In genomic region chrX:100494068-100494978, GRCm38 (mm10) we compare ENCODE assay signal across 8 mouse cellular contexts. TPM values are rescaled to one million over a fixed set of nuclear protein-coding genes. Genes with fewer than 3 reads are reported as not detected.
DNase-seq lines count a peak whose midpoint lies in the region; ATAC-seq lines count a peak whose summit lies in the region.

Gene Igbp1, plus strand, starts transcription at chrX:100494291.

- DNase-seq in Muller cell, postnatal 12 days (ENCODE audit: inconsistent ontology term): peak; percentile 85
- peak; percentile 81 for DNase-seq in cerebellum, adult 9-11 months
- peak; percentile 80 to 86 for DNase-seq in frontal cortex, adult 2 months (ENCODE audit: extremely low spot score in 1 of 2, low spot score in 1 of 2)
- DNase-seq in hindbrain, embryonic 11.5 days (ENCODE audit: low spot score): peak; percentile 74
- DNase-seq in layer of hippocampus, postnatal 10 days (ENCODE audit: low spot score in 2 of 2): peak; percentile 64 to 74
- peak; percentile 91 for DNase-seq in lung, postnatal 10 days
- peak; percentile 69 for DNase-seq in ovary, postnatal 36 days (ENCODE audit: low spot score)
- peak; percentile 58 for DNase-seq in thymus, postnatal 25 days

- no peaks in the 10 kb centered on the region for H3K27me3 ChIP-seq in hindbrain, embryonic 11.5 days (ENCODE audit: control insufficient read depth, insufficient read depth, low read length)

- H3K36me3 ChIP-seq in hindbrain, embryonic 11.5 days (ENCODE audit: control insufficient read depth, insufficient read depth, low read length): no peaks in the 10 kb centered on the region

- H3K4me1 ChIP-seq in hindbrain, embryonic 11.5 days (replicated peaks; ENCODE audit: control insufficient read depth, insufficient read depth, low read length): no peaks in the 10 kb centered on the region

- ATAC-seq in hindbrain, embryonic 11.5 days (ENCODE audit: low FRiP score): peak; percentile 97

- peak within 1 kb of the TSS; percentile 40 for H3K9ac ChIP-seq in hindbrain, embryonic 11.5 days (ENCODE audit: low read depth, low read length)

- WGBS in hindbrain, embryonic 11.5 days: 16% methylated on average over 32 of the region's 32 CpGs

- no peaks in the 10 kb centered on the region for H3K9me3 ChIP-seq in hindbrain, embryonic 11.5 days (ENCODE audit: control insufficient read depth, low read length)

- peak within 1 kb of the TSS; percentile 57 for H3K4me3 ChIP-seq in hindbrain, embryonic 11.5 days (ENCODE audit: low read depth, low read length)

- no peak within 1 kb of the TSS for H3K27ac ChIP-seq in hindbrain, embryonic 11.5 days (ENCODE audit: low read depth, low read length)

- peak within 1 kb of the TSS; percentile 54 for H3K4me2 ChIP-seq in hindbrain, embryonic 11.5 days (replicated peaks; ENCODE audit: low read depth, low read length)

RNA-seq across cellular contexts. Expression of gene Igbp1, which starts in this region (rescaled TPM):
- polyA plus RNA-seq in frontal cortex, adult 2 months (2012; rRNA removed): 44.8 and 47.8 TPM in 2 replicates
- polyA plus RNA-seq in hindbrain, embryonic 11.5 days (2014; fragmentation: Nextera tagmentation; extraction: Ambion mirVana): 42.0 and 45.0 TPM in 2 replicates
- 10 to 100 TPM; 36.4 to 36.7 TPM for total RNA-seq in layer of hippocampus, postnatal 10 days (2021)
